Mouse (Mus musculus) lung, adult 2 months (tissue): ENCODE results near the gene Sppl3. TPM values are rescaled to one million over a fixed set of nuclear protein-coding genes. Genes with fewer than 3 reads are reported as not detected.

Experiments
- DNase-seq: peaks from one replicate; pipeline ENCODE4 v3.0.0; 2022
- H3K4me1 ChIP-seq: fragments of 200-500 bp; 2 replicates; pipeline ENCODE4 v1.6.1; 2011; ENCODE audit warnings: low read length; ENCODE audit not compliant: control insufficient read depth, insufficient read depth
- H3K4me3 ChIP-seq: fragments of 200-500 bp; replicated peaks from 2 replicates; pipeline ENCODE3; 2011; ENCODE audit warnings: low read depth, mild to moderate bottlenecking, control low read depth, low read length; ENCODE audit errors: extremely low read depth
- CTCF ChIP-seq: fragments of 200-500 bp; IDR thresholded peaks from 2 replicates; pipeline ENCODE4 v1.5.1; 2011; ENCODE audit warnings: mild to moderate bottlenecking, low read length, control low read depth; ENCODE audit not compliant: insufficient read depth
- POLR2A ChIP-seq: fragments of 200-500 bp; IDR thresholded peaks from 2 replicates; pipeline ENCODE4 v1.6.1; 2011; ENCODE audit warnings: low read depth, mild to moderate bottlenecking, control low read depth, low read length, borderline replicate concordance; ENCODE audit errors: extremely low read depth
- WGBS: fragments of 180-500 bp; shearing (Covaris S2); methylation state at CpG from one replicate; pipeline ENCODE4 v1.1.7; 2018; 5-methylcytosine and 5-hydroxymethylcytosine counted together
- polyA plus RNA-seq: library from polyadenylated mRNA; depleted of rRNA; stranded (reverse); fragments of >200 nt; gene quantifications from 2 replicates; pipeline ENCODE4 v1.2.3, GENCODE M21; 2012

Sppl3 gene
- polyA plus RNA-seq, 1 experiment = 107 TPM

- H3K4me1 ChIP-seq = no peaks in the 10 kb centered on the region
- no peak for DNase-seq
- no peak overlapping the region for H3K4me3 ChIP-seq
- TF ChIP-seq CTCF = no peak
- TF ChIP-seq POLR2A = no peak
- WGBS = 82% methylated on average over 9 of the region's 9 CpGs
Measured at GRCm38 (mm10) chr5:114972201-114972600, 38.7 kb upstream of the Sppl3 start.

GRCm38 (mm10) chr5:114973131-114973530, 37.8 kb upstream of the Sppl3 start:
- no peak overlapping the region for H3K4me3 ChIP-seq
- no peak for DNase-seq
- TF ChIP-seq CTCF (no peak), POLR2A (no peak)
- 75% methylated on average over 8 of the region's 8 CpGs for WGBS
- no peaks in the 10 kb centered on the region for H3K4me1 ChIP-seq

GRCm38 (mm10) chr5:114976935-114977334, 34.0 kb upstream of the Sppl3 start:
- DNase-seq = no peak
- Histone ChIP-seq H3K4me3 (no peak overlapping the region), H3K4me1 (peaks cover 3% of the 10 kb centered on the region; the same call in 1 of the 2 replicates)
- TF ChIP-seq POLR2A (no peak), CTCF (no peak)

- TF ChIP-seq CTCF (no peak), POLR2A (no peak)
- no peak for DNase-seq
- 61% methylated on average over 11 of the region's 11 CpGs for WGBS
- H3K4me1 ChIP-seq = peaks cover 3% of the 10 kb centered on the region; the same call in 1 of the 2 replicates
- H3K4me3 ChIP-seq = no peak overlapping the region
Measured at GRCm38 (mm10) chr5:114978473-114978872, 32.5 kb upstream of the Sppl3 start.

- TF ChIP-seq POLR2A (no peak), CTCF (peak; percentile 34; the same call in 1 of the 2 replicates)
- H3K4me1 ChIP-seq = peaks cover 3% of the 10 kb centered on the region; the same call in 1 of the 2 replicates
- 4% methylated on average over 6 of the region's 6 CpGs for WGBS
- no peak for DNase-seq
- no peak overlapping the region for H3K4me3 ChIP-seq
Measured at GRCm38 (mm10) chr5:114978888-114979249, 32.1 kb upstream of the Sppl3 start.

- TF ChIP-seq POLR2A (0 out of 2 replicates have a peak, but pooled peaks have one; percentile 6), CTCF (peak; percentile 97)
- peak; percentile 75 for DNase-seq
- Histone ChIP-seq H3K4me3 (peak overlapping the region; percentile 69), H3K4me1 (peaks cover 3% of the 10 kb centered on the region; the same call in 1 of the 2 replicates)
- WGBS = 5% methylated on average over 32 of the region's 32 CpGs
Measured at GRCm38 (mm10) chr5:114979250-114980121, 31.5 kb upstream of the Sppl3 start.

GRCm38 (mm10) chr5:114980122-114980748, 30.7 kb upstream of the Sppl3 start:
- peak; percentile 24 for DNase-seq
- peak overlapping the region; percentile 69 for H3K4me3 ChIP-seq
- TF ChIP-seq POLR2A (peak; percentile 40; the same call in 1 of the 2 replicates), CTCF (no peak)
- peaks cover 3% of the 10 kb centered on the region; the same call in 1 of the 2 replicates for H3K4me1 ChIP-seq
- 31% methylated on average over 16 of the region's 16 CpGs for WGBS

GRCm38 (mm10) chr5:114982001-114982400, 28.9 kb upstream of the Sppl3 start:
- 68% methylated on average over 15 of the region's 15 CpGs for WGBS
- DNase-seq = no peak
- TF ChIP-seq CTCF = no peak
- TF ChIP-seq POLR2A = no peak
- Histone ChIP-seq H3K4me3 (no peak overlapping the region), H3K4me1 (peaks cover 3% of the 10 kb centered on the region; the same call in 1 of the 2 replicates)

- Histone ChIP-seq H3K4me3 (no peak overlapping the region), H3K4me1 (peaks cover 2% of the 10 kb centered on the region; the same call in 1 of the 2 replicates)
- TF ChIP-seq CTCF (no peak), POLR2A (no peak)
- no peak for DNase-seq
Measured at GRCm38 (mm10) chr5:114985074-114985473, 25.9 kb upstream of the Sppl3 start.

GRCm38 (mm10) chr5:114996447-114996846, 14.5 kb upstream of the Sppl3 start:
- WGBS = 70% methylated on average over 16 of the region's 16 CpGs
- DNase-seq = no peak
- TF ChIP-seq CTCF (no peak), POLR2A (no peak)
- H3K4me3 ChIP-seq = no peak overlapping the region
- H3K4me1 ChIP-seq = peaks cover 3% of the 10 kb centered on the region; the same call in 1 of the 2 replicates
